Mouse (Mus musculus) ES-E14 (cell line): ENCODE measurements at regions not wholly inside any gene's neighbourhood (a gene's known extent, or its start where the extent isn't known, plus 50 kb on each side); places are given as distances from the start of the nearest gene placed in this dataset.
A peak's percentile ranks its signal among the peaks of the same experiment; 100 is the strongest.

Experiments
- DNase-seq: peaks from one replicate; pipeline ENCODE4 v3.0.0-alpha.2; 2013; ENCODE audit warnings: low read depth, low spot score
- H3K27ac ChIP-seq: 2 replicates; pipeline ENCODE4 v1.5.1; 2012; ENCODE audit warnings: low read depth, mild to moderate bottlenecking, low read length, moderate library complexity, mixed read lengths; ENCODE audit not compliant: poor library complexity, insufficient read depth, severe bottlenecking
- H3K36me3 ChIP-seq: 2 replicates; pipeline ENCODE4 v1.6.1; 2012; ENCODE audit warnings: mild to moderate bottlenecking, low read length, moderate library complexity, mixed read lengths; ENCODE audit not compliant: control insufficient read depth, poor library complexity, insufficient read depth, severe bottlenecking
- H3K4me1 ChIP-seq, 2 experiments: fragments of 150-350 bp in 1 of 2; sonication (generic) in 1 of 2; 2 replicates each; pipeline ENCODE4 v1.6.1; 2012; ENCODE audit warnings: low read length in 2 of 2, mild to moderate bottlenecking in 1 of 2, mixed read lengths in 1 of 2; ENCODE audit not compliant: control insufficient read depth in 2 of 2, insufficient read depth in 2 of 2, poor library complexity in 1 of 2
- H3K4me3 ChIP-seq, 2 experiments: fragments of 150-350 bp in 1 of 2; sonication (generic) in 1 of 2; 2 replicates each; pipeline ENCODE4 v1.5.1; 2012; ENCODE audit warnings: low read length in 2 of 2, low read depth in 1 of 2, mild to moderate bottlenecking in 1 of 2, mixed read lengths in 1 of 2; ENCODE audit not compliant: insufficient read depth in 1 of 2, poor library complexity in 1 of 2, severe bottlenecking in 1 of 2
- H3K9ac ChIP-seq: 2 replicates; pipeline ENCODE4 v1.6.1; 2012; ENCODE audit warnings: low read depth, mild to moderate bottlenecking, low read length, mixed read lengths; ENCODE audit not compliant: poor library complexity, insufficient read depth, severe bottlenecking
- H3K9me3 ChIP-seq: fragments of 150-350 bp; sonication (generic); 2 replicates; pipeline ENCODE4 v1.6.1; 2012; ENCODE audit warnings: low read depth, mild to moderate bottlenecking, low read length; ENCODE audit not compliant: control insufficient read depth, insufficient read depth
- CHD2 ChIP-seq: IDR thresholded peaks from 2 replicates; pipeline ENCODE4 v1.6.1; 2014; ENCODE audit warnings: mild to moderate bottlenecking, low read depth, low read length, inconsistent platforms
- HCFC1 ChIP-seq: IDR thresholded peaks from 2 replicates; pipeline ENCODE4 v1.6.1; 2012; ENCODE audit warnings: low read length, inconsistent platforms, borderline replicate concordance; ENCODE audit not compliant: insufficient read depth
- MAFK ChIP-seq: IDR thresholded peaks from 2 replicates; pipeline ENCODE4 v1.6.1; 2014; ENCODE audit warnings: mild to moderate bottlenecking, low read depth, low read length, inconsistent platforms; ENCODE audit not compliant: insufficient read depth
- ZC3H11A ChIP-seq: IDR thresholded peaks from 2 replicates; pipeline ENCODE4 v1.6.1; 2012; ENCODE audit warnings: low read depth, mild to moderate bottlenecking, inconsistent platforms, low read length, borderline replicate concordance
- ZNF384 ChIP-seq: IDR thresholded peaks from 2 replicates; pipeline ENCODE4 v1.6.1; 2012; ENCODE audit warnings: low read depth, low read length, inconsistent platforms
- in situ Hi-C, 2 experiments: fragments of 600-800 bp; cut with MboI; formaldehyde crosslinking; loops; one replicate each; pipeline ENCODE4 v1.15.1; 2025; ENCODE audit warnings: low sequenced_read_pairs in 2 of 2, inconsistent platforms in 1 of 2; ENCODE audit not compliant: unreplicated experiment in 2 of 2

GRCm38 (mm10) chr11:43353030-43353429 is 73.0 kb downstream of the Pttg1 start:
- Histone ChIP-seq H3K4me3 (no peak overlapping the region), H3K4me1 (no peaks in the 10 kb centered on the region), H3K9ac (no peak overlapping the region), H3K27ac (no peak overlapping the region), H3K9me3 (no peaks in the 10 kb centered on the region), H3K36me3 (no peaks in the 10 kb centered on the region)
- in situ Hi-C loops, result no loop called here
- TF ChIP-seq ZNF384 (no peak), MAFK (no peak), HCFC1 (no peak), ZC3H11A (no peak), CHD2 (no peak)
- no peak for DNase-seq

- no peaks in the 10 kb centered on the region for H3K4me1 ChIP-seq
- H3K4me3 ChIP-seq, result no peak overlapping the region
- in situ Hi-C loops, result no loop called here
- no peak for DNase-seq
- no peak overlapping the region for H3K27ac ChIP-seq
- no peak for TF ChIP-seq ZC3H11A
- TF ChIP-seq CHD2, result no peak
- TF ChIP-seq ZNF384, result no peak
- TF ChIP-seq MAFK, result no peak
- TF ChIP-seq HCFC1, result no peak
- no peaks in the 10 kb centered on the region for H3K36me3 ChIP-seq
- no peaks in the 10 kb centered on the region for H3K9me3 ChIP-seq
- no peak overlapping the region for H3K9ac ChIP-seq
Observed at GRCm38 (mm10) chr11:43351818-43352217, 74.2 kb downstream of the Pttg1 start.

DNA sequence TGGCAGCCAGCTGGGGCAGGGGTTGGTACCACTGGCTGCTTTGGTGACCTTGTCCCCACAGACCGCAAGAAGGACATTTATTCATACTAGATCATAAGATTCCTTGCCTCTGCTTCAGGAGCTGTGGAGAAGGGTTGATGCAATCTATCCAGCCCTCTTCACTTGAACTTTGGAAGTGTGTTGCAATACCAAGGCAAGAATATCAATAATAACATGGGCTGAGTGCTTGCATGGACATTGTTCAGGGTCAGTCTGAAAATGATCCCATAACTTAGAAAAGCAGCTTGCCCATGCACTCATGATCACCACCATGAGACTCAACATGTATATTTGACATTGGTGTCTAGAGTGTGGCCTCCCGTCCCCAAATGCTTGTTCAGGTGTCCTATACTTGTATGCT is 74.7 kb downstream of the Pttg1 start:
- no peak overlapping the region for H3K4me3 ChIP-seq
- in situ Hi-C loops, result no loop called here
- no peaks in the 10 kb centered on the region for H3K36me3 ChIP-seq
- H3K4me1 ChIP-seq, result no peaks in the 10 kb centered on the region
- H3K9ac ChIP-seq, result no peak overlapping the region
- TF ChIP-seq CHD2 (no peak), MAFK (no peak), ZC3H11A (no peak), ZNF384 (no peak), HCFC1 (no peak)
- no peaks in the 10 kb centered on the region for H3K9me3 ChIP-seq
- no peak overlapping the region for H3K27ac ChIP-seq
- no peak for DNase-seq

DNA sequence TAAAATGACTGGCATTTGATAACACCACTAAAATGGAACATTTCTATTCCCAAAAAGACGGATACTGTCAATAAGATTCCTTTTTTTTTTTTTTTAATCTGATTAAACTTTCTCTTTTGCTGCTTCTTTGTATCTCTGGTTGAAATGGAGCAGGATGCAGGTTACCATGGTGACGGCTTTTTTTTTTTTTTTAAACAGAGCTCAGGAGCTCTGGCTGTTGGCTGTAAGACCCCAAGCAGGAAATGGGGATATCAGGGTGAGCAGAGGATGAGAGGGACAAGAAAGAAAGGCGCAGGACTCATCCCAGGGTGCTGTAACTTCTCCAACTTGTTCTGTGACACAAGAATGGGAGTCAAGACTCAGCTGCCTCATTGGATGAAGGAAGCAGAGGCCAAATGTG is 75.8 kb downstream of the Pttg1 start:
- H3K27ac ChIP-seq, result no peak overlapping the region
- no peak for DNase-seq
- in situ Hi-C loops, result no loop called here

DNA sequence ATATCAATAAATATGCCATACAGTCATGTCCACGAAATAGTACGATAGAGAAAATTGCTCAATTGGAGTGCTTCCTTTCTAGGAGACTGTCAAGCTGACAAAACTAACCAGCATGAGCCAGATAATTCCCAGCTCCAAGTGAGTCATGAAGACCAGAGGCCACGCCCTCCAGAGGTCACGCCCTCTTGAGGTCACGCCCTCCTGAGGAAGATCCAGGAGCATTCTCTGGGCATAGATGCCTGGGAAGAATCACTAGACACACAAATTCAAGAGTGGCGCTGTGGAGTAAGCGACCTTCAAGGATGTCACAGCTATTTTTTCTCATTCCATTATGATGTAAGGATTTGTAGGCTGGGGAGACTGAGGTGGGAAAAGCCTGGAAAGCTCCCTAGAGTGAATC is 76.5 kb downstream of the Pttg1 start:
- no peak overlapping the region for H3K27ac ChIP-seq
- H3K9ac ChIP-seq, result no peak overlapping the region
- no peaks in the 10 kb centered on the region for H3K9me3 ChIP-seq
- peak; percentile 34 for DNase-seq
- in situ Hi-C loops, result no loop called here
- H3K4me3 ChIP-seq, result no peak overlapping the region
- no peaks in the 10 kb centered on the region for H3K36me3 ChIP-seq
- no peaks in the 10 kb centered on the region for H3K4me1 ChIP-seq
- TF ChIP-seq ZNF384 (no peak), HCFC1 (no peak), CHD2 (no peak)

More for the DNA sequence above, 75.8 kb downstream of the Pttg1 start:
- no peaks in the 10 kb centered on the region for H3K4me1 ChIP-seq
- no peak overlapping the region for H3K4me3 ChIP-seq
- H3K36me3 ChIP-seq, result no peaks in the 10 kb centered on the region
- H3K9ac ChIP-seq, result no peak overlapping the region
- TF ChIP-seq HCFC1, result no peak
- TF ChIP-seq ZC3H11A, result no peak
- TF ChIP-seq MAFK, result no peak
- TF ChIP-seq CHD2, result no peak
- TF ChIP-seq ZNF384, result peak; percentile 73
- no peaks in the 10 kb centered on the region for H3K9me3 ChIP-seq
